Mouse (Mus musculus) neural tube, embryonic 14.5 days (tissue): ENCODE measurements around the gene Epha3. TPM values are rescaled to one million over a fixed set of nuclear protein-coding genes. Genes with fewer than 3 reads are reported as not detected.

Experiments used
- ATAC-seq: fragments of 200-750 bp; cut with Nextera tagmentation; 2 replicates; pipeline ENCODE4 v1.8.0; 2017; ENCODE audit warnings: low read depth, mild to moderate bottlenecking, moderate TSS enrichment, moderate library complexity
- H3K27ac ChIP-seq: fragments of 300-500 bp; sonication (generic); 2 replicates; pipeline ENCODE4 v1.5.1; 2014; ENCODE audit warnings: low read depth, mild to moderate bottlenecking, control low read depth, low read length, moderate library complexity, mixed read lengths
- H3K27me3 ChIP-seq: fragments of 300-500 bp; sonication (generic); 2 replicates; pipeline ENCODE4 v1.6.1; 2014; ENCODE audit warnings: low read length; ENCODE audit not compliant: control insufficient read depth, insufficient read depth
- H3K36me3 ChIP-seq: fragments of 300-500 bp; sonication (generic); 2 replicates; pipeline ENCODE4 v1.6.1; 2014; ENCODE audit warnings: low read length, mixed read lengths; ENCODE audit not compliant: control insufficient read depth, insufficient read depth
- H3K4me1 ChIP-seq: fragments of 300-500 bp; sonication (generic); 2 replicates; pipeline ENCODE4 v1.6.1; 2014; ENCODE audit warnings: low read length; ENCODE audit not compliant: control insufficient read depth, insufficient read depth
- H3K4me2 ChIP-seq: fragments of 300-500 bp; sonication (generic); 2 replicates; pipeline ENCODE4 v1.6.1; 2014; ENCODE audit warnings: mild to moderate bottlenecking, low read depth, low read length, control low read depth
- H3K4me3 ChIP-seq: fragments of 300-500 bp; sonication (generic); 2 replicates; pipeline ENCODE4 v1.5.1; 2014; ENCODE audit warnings: low read depth, low read length, control low read depth, mixed read lengths
- H3K9ac ChIP-seq: fragments of 300-500 bp; sonication (generic); replicated peaks from 2 replicates; pipeline ENCODE4 v1.6.1; 2014; ENCODE audit warnings: low read depth, mild to moderate bottlenecking, control low read depth, low read length, mixed read lengths
- H3K9me3 ChIP-seq: fragments of 300-500 bp; sonication (generic); 2 replicates; pipeline ENCODE4 v1.6.1; 2016; ENCODE audit warnings: low read length; ENCODE audit not compliant: control insufficient read depth
- WGBS: fragments of 180-500 bp; shearing (Covaris S2); extraction: QIAGEN DNeasy Blood & Tissue Kit; methylation state at CpG from one replicate; pipeline ENCODE4 v1.1.7; 2014; 5-methylcytosine and 5-hydroxymethylcytosine counted together
- polyA plus RNA-seq: library from polyadenylated mRNA; unstranded; fragments of >200 nt; fragmentation: Nextera tagmentation; extraction: Ambion mirVana; gene quantifications from 2 replicates; pipeline ENCODE4 v1.2.1, GENCODE M21; 2014

Gene Epha3
- polyA plus RNA-seq, 1 experiment from 2014 or later, result 17.0 TPM

DNA sequence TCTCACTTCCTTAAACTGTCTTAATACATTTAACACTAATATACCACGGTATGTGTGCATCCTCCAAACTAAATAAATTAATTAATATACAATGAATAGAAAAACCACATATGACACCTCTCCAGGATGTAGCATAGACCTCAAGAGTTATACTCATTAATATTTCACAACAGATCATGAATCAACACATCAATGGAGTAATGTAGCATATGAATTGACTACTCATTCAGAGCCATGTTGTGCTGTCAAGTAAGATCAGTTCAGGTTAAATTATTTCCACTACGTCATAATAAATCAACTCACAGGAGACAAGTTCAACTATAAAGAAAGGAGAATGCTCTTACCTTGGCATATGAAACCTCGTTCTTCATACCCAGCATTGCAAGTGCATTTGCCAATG lies 91.4 kb downstream of the Epha3 start:
- H3K9me3 ChIP-seq, result no peaks in the 10 kb centered on the region
- no peak overlapping the region for H3K4me2 ChIP-seq
- H3K4me1 ChIP-seq, result no peaks in the 10 kb centered on the region
- H3K27ac ChIP-seq, result no peak overlapping the region
- no peak overlapping the region for H3K4me3 ChIP-seq
- no peaks in the 10 kb centered on the region for H3K27me3 ChIP-seq
- H3K9ac ChIP-seq, result no peak overlapping the region
- H3K36me3 ChIP-seq, result no peaks in the 10 kb centered on the region
- WGBS, result 84% methylated on average over 3 of the region's 3 CpGs
- no peak for ATAC-seq

DNA sequence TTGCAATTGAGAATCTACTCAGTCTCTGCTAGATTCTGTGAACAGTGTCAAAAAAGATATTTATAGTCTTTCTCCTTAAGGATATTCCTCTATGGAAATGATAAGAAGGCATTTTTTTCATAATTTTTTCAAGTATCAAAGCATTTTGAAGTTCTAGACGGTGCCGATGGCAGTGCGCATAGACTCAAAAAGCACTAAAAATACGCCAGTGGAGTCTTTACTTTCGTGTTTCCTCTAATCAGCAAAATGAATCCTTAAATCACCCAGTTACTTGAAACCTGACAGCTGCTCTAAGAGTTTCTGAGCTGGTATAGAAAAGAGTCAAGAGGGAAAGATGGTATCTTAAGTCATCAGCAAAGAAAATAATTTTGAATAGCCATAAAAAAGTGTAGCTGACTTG lies 96.4 kb downstream of the Epha3 start:
- Histone ChIP-seq H3K4me1 (no peaks in the 10 kb centered on the region), H3K27ac (no peak overlapping the region), H3K4me3 (no peak overlapping the region), H3K36me3 (no peaks in the 10 kb centered on the region), H3K9me3 (no peaks in the 10 kb centered on the region), H3K9ac (no peak overlapping the region), H3K4me2 (no peak overlapping the region), H3K27me3 (no peaks in the 10 kb centered on the region)
- no peak for ATAC-seq
- WGBS, result 75% methylated on average over 5 of the region's 5 CpGs

- no peaks in the 10 kb centered on the region for H3K9me3 ChIP-seq
Observed at GRCm38 (mm10) chr16:63761177-63761576, 102.8 kb downstream of the Epha3 start.

GRCm38 (mm10) chr16:63760112-63760511 lies 103.9 kb downstream of the Epha3 start:
- Histone ChIP-seq H3K36me3 (no peaks in the 10 kb centered on the region), H3K4me1 (no peaks in the 10 kb centered on the region), H3K9ac (no peak overlapping the region), H3K4me3 (no peak overlapping the region), H3K9me3 (no peaks in the 10 kb centered on the region), H3K4me2 (no peak overlapping the region), H3K27me3 (no peaks in the 10 kb centered on the region), H3K27ac (no peak overlapping the region)
- WGBS, result 26% methylated on average over 2 of the region's 2 CpGs
- ATAC-seq, result no peak

More at GRCm38 (mm10) chr16:63761177-63761576, 102.8 kb downstream of the Epha3 start:
- no peaks in the 10 kb centered on the region for H3K36me3 ChIP-seq
- WGBS, result 42% methylated on average over 4 of the region's 4 CpGs
- H3K4me2 ChIP-seq, result no peak overlapping the region
- no peak overlapping the region for H3K9ac ChIP-seq
- H3K27me3 ChIP-seq, result no peaks in the 10 kb centered on the region
- no peaks in the 10 kb centered on the region for H3K4me1 ChIP-seq
- no peak overlapping the region for H3K4me3 ChIP-seq
- 0 out of 2 replicates have a peak, but pooled peaks have one; percentile 24 for ATAC-seq
- H3K27ac ChIP-seq, result no peak overlapping the region

GRCm38 (mm10) chr16:63753052-63753451 lies 110.9 kb downstream of the Epha3 start:
- no peak overlapping the region for H3K4me2 ChIP-seq
- H3K9ac ChIP-seq, result no peak overlapping the region
- no peak overlapping the region for H3K27ac ChIP-seq
- ATAC-seq, result no peak
- no peaks in the 10 kb centered on the region for H3K36me3 ChIP-seq
- whole genome bisulfite sequencing, result 9% methylated on average over 3 of the region's 3 CpGs
- no peaks in the 10 kb centered on the region for H3K4me1 ChIP-seq
- H3K27me3 ChIP-seq, result no peaks in the 10 kb centered on the region
- no peak overlapping the region for H3K4me3 ChIP-seq
- no peaks in the 10 kb centered on the region for H3K9me3 ChIP-seq

GRCm38 (mm10) chr16:63747817-63748216 lies 116.2 kb downstream of the Epha3 start:
- Histone ChIP-seq H3K4me1 (0 out of 2 replicates have a peak, but pooled peaks cover 2% of the 10 kb centered on the region), H3K9ac (no peak overlapping the region), H3K27me3 (no peaks in the 10 kb centered on the region), H3K27ac (no peak overlapping the region), H3K4me3 (no peak overlapping the region), H3K9me3 (no peaks in the 10 kb centered on the region), H3K4me2 (no peak overlapping the region), H3K36me3 (no peaks in the 10 kb centered on the region)
- WGBS, result 15% methylated on average over 2 of the region's 2 CpGs
- no peak; the same call in 1 of the 2 replicates for ATAC-seq

DNA sequence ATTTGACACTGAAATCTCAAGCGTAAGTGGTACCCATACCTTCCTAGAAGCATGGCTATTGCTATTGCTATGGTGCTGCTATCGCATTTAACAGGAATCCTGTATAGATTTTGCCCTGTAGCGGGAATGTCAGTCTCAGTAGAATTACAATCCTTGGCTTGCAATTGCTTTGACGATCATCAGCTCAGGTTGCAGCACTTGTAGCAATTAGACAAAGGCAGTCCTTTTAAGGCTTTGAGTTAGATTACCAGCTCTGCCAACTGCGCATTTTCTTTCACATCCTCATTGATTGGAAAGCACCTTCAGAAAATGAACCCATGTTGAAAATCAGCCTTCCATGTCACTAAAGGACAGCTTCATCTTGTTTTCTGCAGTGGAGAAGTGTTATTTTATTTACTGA lies 118.5 kb downstream of the Epha3 start:
- Histone ChIP-seq H3K4me2 (0 out of 2 replicates have a peak overlapping the region, but pooled peaks have one; percentile 16), H3K9me3 (no peaks in the 10 kb centered on the region), H3K9ac (no peak overlapping the region), H3K4me1 (0 out of 2 replicates have a peak, but pooled peaks cover 2% of the 10 kb centered on the region), H3K27me3 (no peaks in the 10 kb centered on the region), H3K36me3 (no peaks in the 10 kb centered on the region), H3K27ac (no peak overlapping the region), H3K4me3 (no peak overlapping the region)
- WGBS, result 18% methylated on average over 5 of the region's 5 CpGs
- ATAC-seq, result peak; percentile 52; the same call in 1 of the 2 replicates

DNA sequence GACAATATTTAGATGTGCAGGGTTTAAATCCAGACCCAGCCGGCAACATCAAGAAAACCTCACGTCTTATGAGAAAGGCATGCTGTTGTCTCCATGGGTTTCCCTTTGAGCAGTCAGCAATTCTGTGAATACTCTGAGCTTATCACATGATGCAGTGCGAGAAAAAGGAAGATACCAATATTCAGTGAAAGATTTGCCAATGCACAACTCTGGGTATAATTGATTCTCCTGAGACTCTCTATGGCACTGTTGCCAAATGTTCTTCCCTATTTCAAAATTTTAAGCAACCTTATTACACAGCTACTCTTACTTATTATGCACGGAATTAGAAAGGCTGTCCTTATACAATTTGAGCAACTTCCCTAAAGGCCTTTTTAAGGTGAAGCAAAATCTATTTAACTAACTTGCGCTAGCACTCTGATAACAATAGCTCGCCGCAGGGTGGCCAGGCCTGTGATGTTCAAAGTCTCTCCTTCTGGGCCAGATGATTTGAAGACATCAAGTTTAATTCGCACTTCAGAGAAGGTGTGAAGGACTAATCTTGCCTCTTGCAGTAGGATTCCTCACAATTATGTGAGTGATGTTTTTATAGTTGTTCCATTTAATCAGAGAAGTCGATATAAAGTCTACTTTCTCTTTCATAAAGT lies 120.6 kb downstream of the Epha3 start:
- no peaks in the 10 kb centered on the region for H3K36me3 ChIP-seq
- 51% methylated on average over 9 of the region's 9 CpGs for WGBS
- no peak overlapping the region for H3K4me3 ChIP-seq
- H3K4me1 ChIP-seq, result 0 out of 2 replicates have a peak, but pooled peaks cover 2% of the 10 kb centered on the region
- H3K4me2 ChIP-seq, result no peak overlapping the region
- H3K27me3 ChIP-seq, result no peaks in the 10 kb centered on the region
- ATAC-seq, result no peak
- H3K9me3 ChIP-seq, result no peaks in the 10 kb centered on the region
- H3K9ac ChIP-seq, result no peak overlapping the region
- H3K27ac ChIP-seq, result no peak overlapping the region

DNA sequence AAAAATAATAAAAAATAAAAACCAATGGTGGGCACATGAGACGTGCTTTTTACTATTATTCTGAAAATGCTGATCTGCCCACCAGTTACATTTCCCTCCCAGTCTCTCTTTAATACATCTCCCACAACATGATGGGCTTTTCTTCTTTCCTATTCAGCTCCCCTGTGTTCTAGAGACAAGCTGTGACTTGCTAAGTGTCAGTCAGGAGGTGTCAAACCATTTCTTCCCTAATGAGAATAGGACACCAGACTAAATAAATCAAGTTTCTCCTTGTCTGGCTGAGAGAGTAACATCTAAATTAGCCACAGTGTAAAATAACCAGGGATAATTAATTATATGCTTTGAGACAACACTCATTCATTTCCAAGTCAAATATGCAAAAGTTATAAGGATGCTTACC lies 144.7 kb downstream of the Epha3 start:
- Histone ChIP-seq H3K36me3 (no peaks in the 10 kb centered on the region), H3K4me3 (no peak overlapping the region), H3K9ac (no peak overlapping the region), H3K9me3 (no peaks in the 10 kb centered on the region), H3K27me3 (no peaks in the 10 kb centered on the region), H3K4me1 (no peaks in the 10 kb centered on the region), H3K4me2 (no peak overlapping the region), H3K27ac (no peak overlapping the region)
- no peak for ATAC-seq
- 66% methylated on average over 1 of the region's 1 CpGs for WGBS
